Mouse (Mus musculus) c-Kit-positive CD71-positive TER-119-negative erythroid progenitor cells, embryonic 14.5 days (primary cell): ENCODE measurements around the gene Tpd52l2.
A peak's percentile ranks its signal among the peaks of the same experiment; 100 is the strongest.
"Not testable (repeated sequence)": the region's sequence is repeated elsewhere in the genome, so short reads cannot be mapped to it uniquely, and the experiment has no call there.

Experiments
- DNase-seq: peaks from one replicate; pipeline ENCODE4 v3.0.0-alpha.2; 2013; ENCODE audit warnings: low read depth

The Tpd52l2 gene

DNA sequence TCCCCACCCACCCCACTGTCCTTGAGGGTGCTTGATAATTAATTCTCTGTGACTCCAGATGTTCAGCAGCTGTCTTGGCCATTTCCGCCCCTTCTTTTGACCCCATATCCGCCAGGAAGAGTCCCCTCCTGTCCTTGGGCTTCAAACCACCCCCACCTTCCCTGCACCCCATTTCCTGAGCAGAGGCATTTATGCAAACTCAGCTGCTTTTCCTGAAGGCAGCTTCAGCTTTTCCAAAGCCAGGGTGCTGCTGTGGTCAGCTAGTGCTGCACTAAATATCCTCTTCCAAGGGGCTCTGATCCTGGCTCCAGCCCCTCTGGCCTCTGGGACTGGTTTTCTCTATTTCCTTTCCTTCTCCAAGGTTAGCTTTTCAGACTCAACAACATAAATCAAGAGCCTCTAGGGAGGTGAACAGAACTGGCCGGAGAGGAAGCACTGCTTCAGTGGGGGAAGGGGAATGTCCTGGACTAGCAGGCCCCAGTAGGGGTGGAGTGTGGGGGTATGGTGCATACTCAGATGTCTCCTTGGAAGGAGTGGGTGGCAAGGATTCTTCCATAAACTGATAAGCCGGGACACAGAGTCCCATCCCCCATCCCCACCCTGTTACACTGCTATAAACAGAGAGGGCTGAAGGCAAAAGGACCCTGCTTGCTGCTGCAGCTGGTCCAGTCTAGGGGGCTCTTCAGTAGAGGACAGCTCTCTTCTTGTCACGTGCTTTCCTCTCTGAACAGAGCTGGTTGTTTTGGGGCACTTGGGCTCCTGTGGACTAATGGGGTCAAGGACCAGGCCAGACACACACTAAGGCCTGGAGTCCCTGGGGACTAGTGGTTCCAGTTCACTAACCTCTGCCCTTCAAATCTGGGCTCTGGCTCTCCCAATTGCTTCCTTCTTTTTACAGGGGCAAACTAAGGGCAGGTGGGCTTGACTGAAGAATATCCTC, 9.3 kb upstream of the Tpd52l2 start:
- DNase-seq: no peak

- peak; percentile 88 for DNase-seq
Observed at GRCm38 (mm10) chr2:181491432-181492205, 5.3 kb upstream of the Tpd52l2 start.

DNA sequence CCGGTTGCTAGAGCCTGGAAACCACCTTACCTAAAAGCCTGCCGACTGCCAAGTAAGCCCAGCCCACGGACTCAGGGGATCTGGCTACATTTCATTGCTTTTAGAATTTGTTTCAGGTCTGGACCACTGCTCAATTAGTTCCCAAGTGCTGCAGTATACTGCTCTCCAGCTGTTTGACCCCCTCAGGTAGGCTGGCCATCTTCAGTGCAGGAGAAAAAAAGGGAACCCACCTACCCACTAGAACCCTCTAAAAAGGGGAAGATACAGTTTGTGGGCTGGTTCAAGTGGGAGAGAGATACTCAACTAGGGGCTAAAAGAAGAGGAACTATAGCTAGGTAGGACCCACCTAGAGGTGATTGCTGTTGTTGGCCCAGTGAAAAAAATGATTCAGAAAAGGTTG, 4.7 kb upstream of the Tpd52l2 start:
- DNase-seq: no peak

DNA sequence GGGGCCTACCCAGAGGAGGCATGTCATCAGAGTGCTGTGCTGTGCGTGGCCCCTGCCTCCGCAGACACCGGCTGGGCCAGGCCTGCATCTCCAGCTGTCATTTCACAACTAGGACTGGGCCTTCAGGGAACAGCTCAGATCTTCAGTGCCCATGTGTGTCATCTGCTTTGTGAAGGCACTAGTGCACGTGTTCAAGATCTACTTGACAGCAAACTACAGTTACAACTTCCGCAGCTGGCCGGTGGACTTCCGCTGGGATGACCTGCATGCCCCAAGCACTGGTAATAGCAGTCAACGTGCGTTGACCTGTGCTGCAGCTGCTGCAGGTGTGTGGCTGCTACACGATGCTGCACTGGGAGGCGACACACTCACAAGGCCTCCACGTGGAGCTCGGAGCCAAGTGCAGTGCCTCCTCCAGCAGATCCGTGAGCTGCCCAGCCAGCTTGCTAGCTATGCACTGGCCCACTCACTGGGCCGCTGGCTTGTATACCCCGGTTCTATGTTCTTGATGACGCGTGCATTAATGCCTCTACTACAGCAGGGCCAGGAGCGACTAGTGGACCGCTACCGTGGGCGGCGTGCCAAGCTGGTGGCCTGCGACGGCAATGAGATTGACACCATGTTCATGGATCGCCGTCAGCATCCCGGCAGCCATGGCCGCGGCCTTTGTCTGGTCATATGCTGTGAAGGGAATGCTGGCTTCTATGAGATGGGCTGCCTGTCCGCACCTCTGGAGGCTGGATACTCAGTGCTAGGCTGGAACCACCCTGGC, 3.6 kb upstream of the Tpd52l2 start, which contains the start of gene Abhd16b:
Gene Abhd16b, plus strand, starts transcription at position 51 of the 772 bp plus-strand sequence.
- no peak for DNase-seq

- DNase-seq: no peak
Observed at GRCm38 (mm10) chr2:181494266-181494945, 2.5 kb upstream of the Tpd52l2 start.

GRCm38 (mm10) chr2:181495845-181496244, 1.1 kb upstream of the Tpd52l2 start:
- not testable (repeated sequence) for DNase-seq

- DNase-seq: peak; percentile 76
Observed at GRCm38 (mm10) chr2:181496281-181496680, 661 bp upstream of the Tpd52l2 start.

DNA sequence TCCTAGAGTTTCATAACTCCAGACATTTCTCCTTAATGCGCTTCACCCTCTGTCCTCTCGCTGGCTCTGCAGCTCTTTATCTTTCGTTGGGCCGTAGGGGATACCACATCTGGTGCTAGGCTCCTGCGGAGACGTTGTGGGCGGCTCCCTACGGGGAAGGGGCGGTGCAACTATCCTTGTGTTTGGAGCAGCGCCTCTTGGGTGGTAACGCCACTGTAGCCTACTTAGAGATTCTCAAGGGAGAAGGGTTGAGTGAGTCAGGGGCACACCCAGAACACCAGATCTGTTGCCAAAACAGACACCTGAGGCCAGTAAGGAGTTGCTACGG, 570 bp downstream of the Tpd52l2 start:
- peak; percentile 86 for DNase-seq

DNA sequence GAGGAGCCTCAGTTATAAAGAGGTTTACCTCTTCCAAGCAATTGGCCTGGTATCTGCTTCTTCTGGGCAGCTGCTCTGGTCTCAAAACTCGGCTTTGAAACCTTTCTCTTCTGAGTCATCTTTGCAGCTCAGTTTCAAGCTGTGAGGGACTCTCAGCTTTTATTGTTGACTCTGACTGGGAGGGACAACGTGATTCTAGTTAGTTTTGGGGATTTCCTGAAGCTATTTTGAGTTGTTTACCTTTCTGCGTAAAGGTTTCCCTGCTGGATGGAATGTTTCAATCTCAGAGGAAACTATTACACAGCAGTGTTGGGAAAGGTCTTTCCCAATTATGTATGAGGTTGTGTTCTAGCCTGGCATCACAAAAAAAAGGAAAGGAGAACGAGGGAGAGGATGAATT, 1.7 kb downstream of the Tpd52l2 start:
- no peak for DNase-seq

DNA sequence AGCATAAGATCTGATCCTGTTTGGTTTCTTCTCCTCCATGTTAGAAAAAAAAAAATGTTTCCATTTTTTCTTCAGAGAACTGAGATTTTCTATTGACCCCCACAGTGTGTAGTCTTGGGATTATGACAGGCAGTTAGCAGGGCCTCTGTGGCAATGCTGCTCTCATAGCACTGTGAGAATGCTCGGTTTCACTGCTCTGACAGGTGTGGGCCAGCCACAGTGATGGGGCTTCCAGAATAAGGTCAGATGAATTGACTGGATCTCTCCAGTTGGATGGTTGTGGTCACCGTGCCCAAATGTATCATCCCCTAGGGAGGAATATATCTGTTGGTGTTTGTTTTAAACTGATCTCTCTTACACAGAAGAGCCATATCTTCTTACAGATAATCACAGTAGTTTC, 12.2 kb downstream of the Tpd52l2 start:
- no peak for DNase-seq

- DNase-seq: no peak
Observed at GRCm38 (mm10) chr2:181511231-181511630, 14.3 kb downstream of the Tpd52l2 start.

GRCm38 (mm10) chr2:181519201-181519600, 22.3 kb downstream of the Tpd52l2 start:
- DNase-seq: no peak

DNA sequence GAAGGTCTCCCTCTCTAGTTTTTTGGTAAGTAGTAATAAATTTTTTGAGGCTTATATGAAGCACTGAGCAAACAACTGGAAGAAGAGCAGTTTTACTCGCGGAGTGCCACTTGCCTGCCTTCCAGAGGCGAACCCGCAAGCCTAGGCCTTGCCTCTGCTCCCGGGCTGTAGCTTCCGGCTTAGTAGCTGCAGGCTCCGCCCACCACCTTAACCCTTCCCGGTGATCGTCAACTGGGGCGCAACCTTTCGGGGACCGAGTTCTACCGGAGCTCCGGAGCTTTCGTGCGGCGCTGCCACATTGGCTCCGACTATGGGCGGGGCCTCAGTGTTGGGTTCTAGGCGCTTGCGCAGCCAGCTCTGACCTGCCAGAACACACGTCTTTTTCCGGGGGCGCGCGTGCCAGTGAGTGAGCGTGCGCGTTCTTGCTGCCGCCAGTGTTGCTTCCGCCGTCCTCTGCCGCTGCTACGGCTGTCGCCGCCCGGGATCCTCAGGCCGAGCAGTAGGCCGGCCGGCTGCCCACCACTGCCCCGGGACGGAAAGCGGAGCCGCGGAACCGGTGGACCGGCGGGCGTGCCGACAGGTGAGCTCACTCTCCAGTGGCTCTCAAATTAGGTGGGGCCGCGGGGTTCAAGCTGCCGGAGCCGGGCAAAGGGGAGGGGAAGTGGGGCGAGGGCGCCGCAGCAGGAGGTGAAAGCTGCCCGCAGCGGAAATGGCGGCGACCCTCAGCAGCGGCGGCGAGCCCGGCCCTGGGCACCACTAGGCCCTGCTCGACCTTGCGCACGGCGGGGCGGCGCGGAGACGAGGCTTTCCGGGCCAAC, 23.4 kb downstream of the Tpd52l2 start, which contains the start of gene Dnajc5:
Gene Dnajc5, plus strand, starts transcription at position 368 of the 818 bp plus-strand sequence.
- peak; percentile 98 for DNase-seq

DNA sequence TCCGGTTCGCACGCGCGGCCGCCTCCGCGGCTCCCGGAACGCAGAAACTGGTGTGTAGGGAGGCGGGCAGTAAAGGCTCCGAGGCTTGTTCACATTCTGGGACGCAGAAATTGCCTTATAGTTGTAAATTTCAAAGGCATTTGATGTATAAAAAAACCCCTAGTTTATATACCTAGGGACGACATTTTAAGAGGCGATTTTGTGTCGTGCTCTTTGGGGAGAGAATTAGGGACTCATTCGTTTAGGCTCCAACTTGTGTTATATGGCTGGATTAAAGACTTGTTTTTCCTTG, 23.9 kb downstream of the Tpd52l2 start:
- DNase-seq: no peak

DNA sequence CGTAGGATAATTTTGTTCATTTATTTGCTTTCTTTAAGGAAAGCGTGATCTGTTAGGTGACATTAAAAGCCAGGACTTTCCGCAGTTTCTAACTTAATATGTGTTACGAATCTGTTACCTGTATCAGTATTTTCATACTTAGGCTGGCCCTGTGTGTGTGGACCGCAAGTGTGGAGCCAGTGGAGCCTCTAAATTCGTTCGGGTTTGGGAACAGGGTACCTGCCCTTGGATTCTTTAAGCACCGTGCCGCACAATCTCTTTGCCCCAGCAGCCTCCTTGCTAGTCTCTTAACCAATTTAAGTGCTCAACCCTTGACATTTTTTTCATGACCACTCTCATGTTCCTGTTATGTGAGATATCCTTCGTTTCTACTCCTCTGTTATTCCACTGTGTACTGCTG, 24.5 kb downstream of the Tpd52l2 start:
- DNase-seq: no peak

GRCm38 (mm10) chr2:181522811-181523210, 25.9 kb downstream of the Tpd52l2 start:
- DNase-seq: peak; percentile 69

DNA sequence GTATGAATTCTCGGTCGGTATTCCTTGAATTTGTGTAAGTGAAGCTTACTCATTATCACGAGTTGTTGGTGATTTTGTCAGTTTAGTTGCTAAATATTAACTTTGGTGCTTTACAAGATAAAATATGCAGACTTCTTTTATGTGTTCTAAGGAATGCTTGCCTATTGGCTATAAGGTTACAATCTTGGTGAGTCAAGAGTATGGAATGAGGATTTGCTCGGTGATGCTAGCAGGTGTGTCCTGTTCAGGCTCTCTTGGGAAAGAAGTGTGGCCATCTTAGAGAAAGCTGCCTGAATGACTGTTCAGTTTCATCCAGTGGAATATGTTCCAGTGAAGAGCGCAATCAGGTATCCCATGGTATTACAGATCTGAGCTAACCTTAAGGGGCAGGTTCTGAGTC, 28.6 kb downstream of the Tpd52l2 start:
- DNase-seq: no peak

- DNase-seq: no peak
Observed at GRCm38 (mm10) chr2:181529076-181529475, 32.1 kb downstream of the Tpd52l2 start.

- no peak for DNase-seq
Observed at GRCm38 (mm10) chr2:181532589-181532988, 35.6 kb downstream of the Tpd52l2 start.

GRCm38 (mm10) chr2:181536410-181536809, 39.5 kb downstream of the Tpd52l2 start:
- no peak for DNase-seq
